Mouse (Mus musculus) CH12.LX (cell line): ENCODE data around the gene Exog. TPM values are rescaled to one million over a fixed set of nuclear protein-coding genes. Genes with fewer than 3 reads are reported as not detected.

Source experiments
- DNase-seq: peaks from one replicate; pipeline ENCODE4 v3.0.0-alpha.2; 2013; ENCODE audit errors: extremely low read depth
- H3K27ac ChIP-seq: 2 replicates; pipeline ENCODE4 v1.5.1; 2012; ENCODE audit warnings: low read depth, mild to moderate bottlenecking, control low read depth, moderate library complexity; ENCODE audit not compliant: insufficient read depth
- H3K27me3 ChIP-seq: replicated peaks from 2 replicates; pipeline ENCODE3; 2012; ENCODE audit warnings: inconsistent platforms
- H3K36me3 ChIP-seq, 2 experiments: replicated peaks in 1 of 2; 2 replicates each; pipeline versions ENCODE3 to v1.6.1; 2012; ENCODE audit warnings: inconsistent platforms in 1 of 2, low read length in 1 of 2, mild to moderate bottlenecking in 1 of 2, mixed read lengths in 1 of 2, moderate library complexity in 1 of 2; ENCODE audit not compliant: control insufficient read depth in 1 of 2, insufficient read depth in 1 of 2
- H3K4me1 ChIP-seq, 2 experiments: 2 replicates each; pipeline ENCODE4 v1.6.1; 2012; ENCODE audit warnings: inconsistent platforms in 1 of 2, moderate library complexity in 1 of 2; ENCODE audit not compliant: insufficient read depth in 2 of 2, control insufficient read depth in 1 of 2
- H3K4me2 ChIP-seq: 2 replicates; pipeline ENCODE4 v1.6.1; 2012; ENCODE audit warnings: low read depth, mild to moderate bottlenecking, control low read depth; ENCODE audit not compliant: poor library complexity, insufficient read depth, severe bottlenecking
- H3K4me3 ChIP-seq, 3 experiments: fragments of 150-350 bp in 1 of 3; sonication (generic) in 1 of 3; replicated peaks in 1 of 3; 2 replicates each; pipeline versions ENCODE3 to v1.5.1; 2011 to 2012; ENCODE audit warnings: low read depth in 2 of 3, low read length in 2 of 3, mild to moderate bottlenecking in 2 of 3, moderate library complexity in 2 of 3, control low read depth in 1 of 3, improper control_type of control experiment in 1 of 3, inconsistent platforms in 1 of 3, mixed read lengths in 1 of 3; ENCODE audit not compliant: poor library complexity in 1 of 3
- H3K79me2 ChIP-seq: replicated peaks from 2 replicates; pipeline ENCODE4 v1.6.1; 2012; ENCODE audit warnings: mild to moderate bottlenecking, moderate library complexity; ENCODE audit not compliant: control insufficient read depth, poor library complexity, insufficient read depth, severe bottlenecking; ENCODE audit errors: extremely low read depth
- H3K9ac ChIP-seq: 2 replicates; pipeline ENCODE4 v1.6.1; 2012; ENCODE audit warnings: low read depth, mild to moderate bottlenecking, control low read depth, moderate library complexity; ENCODE audit not compliant: insufficient read depth
- H3K9me3 ChIP-seq: replicated peaks from 2 replicates; pipeline ENCODE3; 2012; ENCODE audit warnings: low read length, inconsistent platforms, mixed read lengths
- BHLHE40 ChIP-seq: IDR thresholded peaks from 2 replicates; pipeline ENCODE4 v1.6.1; 2011; ENCODE audit warnings: mild to moderate bottlenecking, low read depth, low read length, improper control_type of control experiment
- CHD2 ChIP-seq: IDR thresholded peaks from 2 replicates; pipeline ENCODE4 v1.6.1; 2011; ENCODE audit warnings: low read length, improper control_type of control experiment
- CTCF ChIP-seq, 2 experiments: IDR thresholded peaks in 1 of 2; conservative IDR thresholded peaks in 1 of 2; 2 replicates each; pipeline ENCODE4 v1.5.1; 2011 to 2012; ENCODE audit warnings: low read depth in 2 of 2, low read length in 2 of 2, improper control_type of control experiment in 1 of 2, inconsistent platforms in 1 of 2, mild to moderate bottlenecking in 1 of 2, moderate library complexity in 1 of 2
- ELF1 ChIP-seq: IDR thresholded peaks from 2 replicates; pipeline ENCODE4 v1.6.1; 2014; ENCODE audit warnings: low read depth, mild to moderate bottlenecking, inconsistent platforms, low read length, improper control_type of control experiment
- EP300 ChIP-seq: IDR thresholded peaks from 2 replicates; pipeline ENCODE4 v1.6.1; 2011; ENCODE audit warnings: low read length, improper control_type of control experiment
- GABPA ChIP-seq: IDR thresholded peaks from 2 replicates; pipeline ENCODE4 v1.6.1; 2012; ENCODE audit warnings: low read depth, low read length, improper control_type of control experiment, inconsistent platforms; ENCODE audit not compliant: insufficient replicate concordance
- IRF4 ChIP-seq: IDR thresholded peaks from 2 replicates; pipeline ENCODE4 v1.6.1; 2014; ENCODE audit warnings: low read depth, mild to moderate bottlenecking, inconsistent platforms, low read length, improper control_type of control experiment
- JUND ChIP-seq: conservative IDR thresholded peaks from 2 replicates; pipeline ENCODE4 v1.6.1; 2011; ENCODE audit warnings: low read depth, low read length, improper control_type of control experiment
- KAT2A ChIP-seq: IDR thresholded peaks from 2 replicates; pipeline ENCODE4 v1.6.1; 2012; ENCODE audit warnings: low read length, improper control_type of control experiment, inconsistent platforms; ENCODE audit not compliant: insufficient replicate concordance
- MAX ChIP-seq: IDR thresholded peaks from 2 replicates; pipeline ENCODE4 v1.6.1; 2011; ENCODE audit warnings: low read length, improper control_type of control experiment
- MAZ ChIP-seq: IDR thresholded peaks from 2 replicates; pipeline ENCODE4 v1.6.1; 2012; ENCODE audit warnings: low read depth, mild to moderate bottlenecking, inconsistent platforms, low read length, improper control_type of control experiment, moderate library complexity
- MEF2A ChIP-seq: IDR thresholded peaks from 2 replicates; pipeline ENCODE4 v1.6.1; 2014; ENCODE audit warnings: low read depth, mild to moderate bottlenecking, inconsistent platforms, low read length, improper control_type of control experiment, borderline replicate concordance
- MXI1 ChIP-seq: IDR thresholded peaks from 2 replicates; pipeline ENCODE4 v1.6.1; 2011; ENCODE audit warnings: mild to moderate bottlenecking, low read depth, low read length, improper control_type of control experiment
- MYC ChIP-seq: IDR thresholded peaks from 2 replicates; pipeline ENCODE4 v1.6.1; 2011; ENCODE audit warnings: low read depth, mild to moderate bottlenecking, improper control_type of control experiment, low read length
- PAX5 ChIP-seq: IDR thresholded peaks from 2 replicates; pipeline ENCODE4 v1.6.1; 2012; ENCODE audit warnings: low read length, inconsistent platforms, mixed read lengths
- POLR2A ChIP-seq: IDR thresholded peaks from 2 replicates; pipeline ENCODE4 v1.6.1; 2011; ENCODE audit warnings: low read depth, mild to moderate bottlenecking, improper control_type of control experiment, low read length
- POLR2AphosphoS2 ChIP-seq: IDR thresholded peaks from 2 replicates; pipeline ENCODE4 v1.6.1; 2011; ENCODE audit warnings: low read depth, low read length, improper control_type of control experiment
- SIN3A ChIP-seq: IDR thresholded peaks from 2 replicates; pipeline ENCODE4 v1.6.1; 2012; ENCODE audit warnings: low read length, improper control_type of control experiment, inconsistent platforms
- SMC3 ChIP-seq: IDR thresholded peaks from 2 replicates; pipeline ENCODE4 v1.6.1; 2011; ENCODE audit warnings: low read depth, low read length, improper control_type of control experiment
- TCF12 ChIP-seq: IDR thresholded peaks from 2 replicates; pipeline ENCODE4 v1.6.1; 2014; ENCODE audit warnings: low read depth, mild to moderate bottlenecking, inconsistent platforms, low read length, improper control_type of control experiment
- UBTF ChIP-seq: IDR thresholded peaks from 2 replicates; pipeline ENCODE4 v1.6.1; 2012; ENCODE audit warnings: low read depth, mild to moderate bottlenecking, inconsistent platforms, low read length, improper control_type of control experiment, moderate library complexity
- ZC3H11A ChIP-seq: IDR thresholded peaks from 2 replicates; pipeline ENCODE4 v1.6.1; 2012; ENCODE audit warnings: low read depth, mild to moderate bottlenecking, inconsistent platforms, low read length, improper control_type of control experiment
- ZMIZ1 ChIP-seq: IDR thresholded peaks from 2 replicates; pipeline ENCODE4 v1.6.1; 2012; ENCODE audit warnings: low read depth, mild to moderate bottlenecking, inconsistent platforms, low read length, improper control_type of control experiment
- ZNF384 ChIP-seq: IDR thresholded peaks from 2 replicates; pipeline ENCODE4 v1.6.1; 2012; ENCODE audit warnings: low read depth, low read length, improper control_type of control experiment, inconsistent platforms
- dilution Hi-C: fragments of 300-500 bp; cut with MboI; formaldehyde crosslinking; loops from 2 replicates; pipeline ENCODE4 v1.14.3; 2020; ENCODE audit warnings: low sequenced_read_pairs; ENCODE audit not compliant: extremely low pct_unique_long_range_greater_than_20kb, extremely low pct_ligation_motif_present
- in situ Hi-C: fragments of 300-500 bp; cut with MboI; formaldehyde crosslinking; loops from 3 replicates; pipeline ENCODE4 v1.14.3; 2019; ENCODE audit warnings: low sequenced_read_pairs, low pct_ligation_motif_present, low pct_unique_long_range_greater_than_20kb, mixed read lengths
- polyA plus RNA-seq: library from polyadenylated mRNA; unstranded; fragments of >175 nt; gene quantifications from 2 replicates; pipeline ENCODE4 v1.2.1, GENCODE M21; 2012; ENCODE audit warnings: low read depth; ENCODE audit not compliant: insufficient read length
- total RNA-seq, 2 experiments: library from RNA; depleted of rRNA; stranded (reverse); fragments of 300-350 nt in 1 of 2; fragments of >200 nt in 1 of 2; gene quantifications; 2 replicates each; pipeline ENCODE4 v1.2.3; 2012 to 2014

Exog gene
- total and polyA plus RNA-seq, 3 experiments = 6.6 to 8.8 (median 7.1) TPM

GRCm38 (mm10) chr9:119474717-119475611 is 30.2 kb downstream of the Exog start:
- peaks cover 0 to 4% of the 10 kb centered on the region in 2 experiments for H3K36me3 ChIP-seq
- no peak overlapping the region for H3K4me3 ChIP-seq
- peaks cover 2 to 13% of the 10 kb centered on the region in 2 experiments for H3K4me1 ChIP-seq
- no peaks in the 10 kb centered on the region for H3K9me3 ChIP-seq
- H3K27me3 ChIP-seq = no peaks in the 10 kb centered on the region
- in situ Hi-C loops = loop anchor here (25.0 kb wide), 1 partner anchor 412 kb away; the partner anchor contains the start of gene Wdr48
- H3K79me2 ChIP-seq = no peaks in the 10 kb centered on the region
- dilution Hi-C loops = no loop called here
- no peak overlapping the region for H3K9ac ChIP-seq
- no peak overlapping the region for H3K4me2 ChIP-seq
- TF ChIP-seq IRF4 (no peak), ZNF384 (no peak), KAT2A (no peak), POLR2A (no peak), CTCF (conservative IDR thresholded peaks at IDR 0.05 in 1 of 2, IDR thresholded peaks at IDR 0.05 in 1 of 2; ENCODE audit: low read depth in 2 of 2, low read length in 2 of 2) (no peak), POLR2AphosphoS2 (no peak)
- no peak overlapping the region for H3K27ac ChIP-seq
- DNase-seq = no peak

GRCm38 (mm10) chr9:119477754-119478153 is 33.0 kb downstream of the Exog start:
- Histone ChIP-seq H3K9me3 (no peaks in the 10 kb centered on the region), H3K36me3 (no peaks in the 10 kb centered on the region), H3K27ac (no peak overlapping the region), H3K4me3 (no peak overlapping the region), H3K79me2 (no peaks in the 10 kb centered on the region), H3K4me2 (no peak overlapping the region), H3K27me3 (no peaks in the 10 kb centered on the region), H3K4me1 (peaks cover 3 to 13% of the 10 kb centered on the region in 2 experiments), H3K9ac (no peak overlapping the region)
- in situ Hi-C loops (no loop called here), dilution Hi-C loops (no loop called here)
- TF ChIP-seq MEF2A (no peak), PAX5 (no peak), MYC (no peak), TCF12 (no peak), ZMIZ1 (no peak), ZNF384 (no peak), BHLHE40 (no peak)
- DNase-seq = no peak

GRCm38 (mm10) chr9:119478345-119478744 is 33.6 kb downstream of the Exog start:
- no peaks in the 10 kb centered on the region for H3K79me2 ChIP-seq
- H3K27me3 ChIP-seq = no peaks in the 10 kb centered on the region
- TF ChIP-seq POLR2AphosphoS2 (no peak), SIN3A (no peak), SMC3 (no peak), ZMIZ1 (no peak), UBTF (no peak), ZC3H11A (no peak), MAZ (no peak), BHLHE40 (no peak), MXI1 (no peak), IRF4 (no peak), JUND (no peak), MAX (no peak), CTCF (conservative IDR thresholded peaks at IDR 0.05 in 1 of 2, IDR thresholded peaks at IDR 0.05 in 1 of 2; ENCODE audit: low read depth in 2 of 2, low read length in 2 of 2) (no peak), CHD2 (no peak), ELF1 (no peak), GABPA (no peak), MEF2A (no peak), EP300 (no peak)
- in situ Hi-C loops = no loop called here
- peaks cover 9 to 18% of the 10 kb centered on the region in 2 experiments for H3K4me1 ChIP-seq
- no peak for DNase-seq
- no peaks in the 10 kb centered on the region for H3K9me3 ChIP-seq
- no peak overlapping the region for H3K4me3 ChIP-seq
- no peaks in the 10 kb centered on the region for H3K36me3 ChIP-seq
- dilution Hi-C loops = no loop called here
- no peak overlapping the region for H3K4me2 ChIP-seq
- H3K27ac ChIP-seq = no peak overlapping the region
- no peak overlapping the region for H3K9ac ChIP-seq
